Comparison of ENCODE assay signal across 8 mouse cellular contexts in genomic region chr2:91957096-91957495, GRCm38 (mm10). TPM values are rescaled to one million over a fixed set of nuclear protein-coding genes. Genes with fewer than 3 reads are reported as not detected.
A peak's percentile ranks its signal among the peaks of the same experiment; 100 is the strongest.
DNase-seq lines count a peak whose midpoint lies in the region; ATAC-seq and TF ChIP-seq lines count a peak whose summit lies in the region.

No protein-coding gene starts in this region.

- H3K4me1 ChIP-seq in kidney, adult 2 months (ENCODE audit: control insufficient read depth, insufficient read depth, low read length) = peaks cover 19% of the 10 kb centered on the region
- peaks cover 59% of the 10 kb centered on the region for H3K4me1 ChIP-seq in embryonic facial prominence, embryonic 10.5 days
- peaks cover 29% of the 10 kb centered on the region for H3K4me1 ChIP-seq in hindbrain, postnatal 0 days (ENCODE audit: insufficient read depth, low read length)
- peaks cover 53% of the 10 kb centered on the region for H3K4me1 ChIP-seq in limb, embryonic 13.5 days

- WGBS in kidney, adult 2 months = 12% methylated on average over 4 of the region's 4 CpGs
- 76% methylated on average over 4 of the region's 4 CpGs for WGBS in embryonic facial prominence, embryonic 10.5 days
- WGBS in hindbrain, postnatal 0 days = 19% methylated on average over 4 of the region's 4 CpGs
- WGBS in limb, embryonic 13.5 days = 29% methylated on average over 4 of the region's 4 CpGs

- peak; percentile 60 for DNase-seq in kidney, postnatal 10 days
- DNase-seq in kidney, adult 2 months = no peak
- DNase-seq in embryonic facial prominence, embryonic 10.5 days (ENCODE audit: low spot score) = no peak
- DNase-seq in hindbrain, postnatal 0 days (ENCODE audit: low spot score) = peak; percentile 47
- DNase-seq in naive thymus-derived CD4-positive, alpha-beta T cell, adult 2 months (ENCODE audit: low read depth) = peak; percentile 83
- no peak for DNase-seq in gastrocnemius, adult 18-20 months (ENCODE audit: low spot score)

- no peak overlapping the region for H3K9ac ChIP-seq in hindbrain, postnatal 0 days (replicated peaks; ENCODE audit: low read length)
- no peak overlapping the region for H3K9ac ChIP-seq in limb, embryonic 13.5 days

- no peak overlapping the region for H3K4me2 ChIP-seq in hindbrain, postnatal 0 days (ENCODE audit: low read depth, low read length)
- 0 out of 2 replicates have a peak overlapping the region, but pooled peaks have one; percentile 20 for H3K4me2 ChIP-seq in limb, embryonic 13.5 days (replicated peaks)

- no peaks in the 10 kb centered on the region for H3K9me3 ChIP-seq in embryonic facial prominence, embryonic 10.5 days
- no peaks in the 10 kb centered on the region for H3K9me3 ChIP-seq in hindbrain, postnatal 0 days (ENCODE audit: low read length)
- H3K9me3 ChIP-seq in limb, embryonic 13.5 days = no peaks in the 10 kb centered on the region

- no peak overlapping the region for H3K4me3 ChIP-seq in kidney, adult 2 months (ENCODE audit: insufficient read depth, low read depth, low read length)
- H3K4me3 ChIP-seq in embryonic facial prominence, embryonic 10.5 days = no peak overlapping the region
- H3K4me3 ChIP-seq in hindbrain, postnatal 0 days (ENCODE audit: low read length) = no peak overlapping the region
- H3K4me3 ChIP-seq in limb, embryonic 13.5 days = no peak overlapping the region

- TF ChIP-seq CTCF in kidney, adult 2 months (conservative IDR thresholded peaks at IDR 0.05; ENCODE audit: insufficient read depth, insufficient read length, low read depth, low read length) = no peak
- no peak for TF ChIP-seq CTCF in hindbrain, postnatal 0 days (IDR thresholded peaks at IDR 0.05; ENCODE audit: low read depth)

- H3K36me3 ChIP-seq in kidney, adult 2 months (ENCODE audit: control insufficient read depth, insufficient read depth, low read length) = no peaks in the 10 kb centered on the region
- peaks cover 29% of the 10 kb centered on the region for H3K36me3 ChIP-seq in embryonic facial prominence, embryonic 10.5 days (replicated peaks)
- H3K36me3 ChIP-seq in hindbrain, postnatal 0 days (ENCODE audit: insufficient read depth, low read length) = no peaks in the 10 kb centered on the region
- H3K36me3 ChIP-seq in limb, embryonic 13.5 days = 0 out of 2 replicates have a peak, but pooled peaks cover 6% of the 10 kb centered on the region

- peak; percentile 55; the same call in 1 of the 2 replicates for ATAC-seq in hindbrain, postnatal 0 days
- peak; percentile 54; the same call in 1 of the 2 replicates for ATAC-seq in limb, embryonic 13.5 days (ENCODE audit: low FRiP score, low read depth)
- no peak for ATAC-seq in erythroblast, adult 5-6 weeks (replicated peaks; ENCODE audit: low FRiP score, poor library complexity, severe bottlenecking)

- no peaks in the 10 kb centered on the region for H3K27me3 ChIP-seq in kidney, adult 2 months (replicated peaks; ENCODE audit: control insufficient read depth, insufficient read depth, low read length)
- H3K27me3 ChIP-seq in embryonic facial prominence, embryonic 10.5 days (replicated peaks; ENCODE audit: low read depth, poor library complexity, severe bottlenecking) = no peaks in the 10 kb centered on the region
- no peaks in the 10 kb centered on the region for H3K27me3 ChIP-seq in hindbrain, postnatal 0 days (ENCODE audit: insufficient read depth, low read length)
- H3K27me3 ChIP-seq in limb, embryonic 13.5 days = no peaks in the 10 kb centered on the region

- H3K27ac ChIP-seq in kidney, adult 2 months (ENCODE audit: insufficient read depth, low read depth, low read length) = no peak overlapping the region
- peak overlapping the region; percentile 44 for H3K27ac ChIP-seq in embryonic facial prominence, embryonic 10.5 days (replicated peaks)
- H3K27ac ChIP-seq in hindbrain, postnatal 0 days = no peak overlapping the region
- H3K27ac ChIP-seq in limb, embryonic 13.5 days = no peak overlapping the region; the same call in 1 of the 2 replicates

- TF ChIP-seq POLR2A in kidney, adult 2 months (IDR thresholded peaks at IDR 0.05; ENCODE audit: low read depth, low read length) = no peak

RNA-seq across cellular contexts. Expression of gene Gm9821, which starts 11.6 kb away (rescaled TPM):
- polyA plus RNA-seq in kidney, adult 2 months (2012; rRNA removed) = not detected in 2 replicates
- 0.23 and 0.41 TPM in 2 replicates for polyA plus RNA-seq in embryonic facial prominence, embryonic 10.5 days (2016; fragmentation: Nextera tagmentation; extraction: Ambion mirVana)
- total RNA-seq in hindbrain, postnatal 0 days (2014; rRNA removed) = not detected in 2 replicates
- polyA plus RNA-seq in hindbrain, postnatal 0 days (2015; fragmentation: Nextera tagmentation; extraction: Ambion mirVana) = 0.08 TPM in 1 of 2 replicates, not detected in the other
- polyA plus RNA-seq in limb, embryonic 13.5 days (2015; fragmentation: Nextera tagmentation; extraction: Ambion mirVana) = 0.27 and 0.61 TPM in 2 replicates
- not detected for total RNA-seq in gastrocnemius, adult 18-20 months (2021)
- not detected in 2 replicates for total RNA-seq in erythroblast, adult 5-6 weeks (2015; ENCODE audit: low replicate concordance)
- 0.28 TPM in 1 of 2 replicates, not detected in the other for total RNA-seq in erythroblast, adult 5-6 weeks (2017; ENCODE audit: low replicate concordance)

RNA-seq across cellular contexts. Expression of gene Dgkz, which starts 18.6 kb away (rescaled TPM):
- polyA plus RNA-seq in kidney, adult 2 months (2012; rRNA removed) = 106 and 119 TPM in 2 replicates
- 42.1 and 45.0 TPM in 2 replicates for polyA plus RNA-seq in embryonic facial prominence, embryonic 10.5 days (2016; fragmentation: Nextera tagmentation; extraction: Ambion mirVana)
- total RNA-seq in hindbrain, postnatal 0 days (2014; rRNA removed) = 150 and 163 TPM in 2 replicates
- 40.7 and 41.2 TPM in 2 replicates for polyA plus RNA-seq in hindbrain, postnatal 0 days (2015; fragmentation: Nextera tagmentation; extraction: Ambion mirVana)
- 33.0 and 34.0 TPM in 2 replicates for polyA plus RNA-seq in limb, embryonic 13.5 days (2015; fragmentation: Nextera tagmentation; extraction: Ambion mirVana)
- 10 to 100 TPM; 29.0 to 32.7 TPM for total RNA-seq in gastrocnemius, adult 18-20 months (2021)
- 35.9 and 75.1 TPM in 2 replicates for total RNA-seq in erythroblast, adult 5-6 weeks (2015; ENCODE audit: low replicate concordance)
- total RNA-seq in erythroblast, adult 5-6 weeks (2017; ENCODE audit: low replicate concordance) = 13.7 and 19.5 TPM in 2 replicates

RNA-seq across cellular contexts. Expression of gene Mdk, which starts 25.0 kb away (rescaled TPM):
- polyA plus RNA-seq in kidney, adult 2 months (2012; rRNA removed) = 76.0 and 80.1 TPM in 2 replicates
- polyA plus RNA-seq in embryonic facial prominence, embryonic 10.5 days (2016; fragmentation: Nextera tagmentation; extraction: Ambion mirVana) = 2,212 and 2,218 TPM in 2 replicates
- 54.9 and 78.4 TPM in 2 replicates for total RNA-seq in hindbrain, postnatal 0 days (2014; rRNA removed)
- 167 and 171 TPM in 2 replicates for polyA plus RNA-seq in hindbrain, postnatal 0 days (2015; fragmentation: Nextera tagmentation; extraction: Ambion mirVana)
- polyA plus RNA-seq in limb, embryonic 13.5 days (2015; fragmentation: Nextera tagmentation; extraction: Ambion mirVana) = 1,939 and 1,982 TPM in 2 replicates
- 1 to 10 TPM in 1 of 2 experiments, under 1 TPM in 1; 0.82 to 1.7 TPM for total RNA-seq in gastrocnemius, adult 18-20 months (2021)
- total RNA-seq in erythroblast, adult 5-6 weeks (2015; ENCODE audit: low replicate concordance) = 1.9 TPM in 1 of 2 replicates, not detected in the other
- total RNA-seq in erythroblast, adult 5-6 weeks (2017; ENCODE audit: low replicate concordance) = 0.77 TPM in 1 of 2 replicates, not detected in the other

RNA-seq across cellular contexts. Expression of gene Chrm4, which starts 30.0 kb away (rescaled TPM):
- 0.11 TPM in 1 of 2 replicates, not detected in the other for polyA plus RNA-seq in kidney, adult 2 months (2012; rRNA removed)
- polyA plus RNA-seq in embryonic facial prominence, embryonic 10.5 days (2016; fragmentation: Nextera tagmentation; extraction: Ambion mirVana) = 0.74 and 1.4 TPM in 2 replicates
- 3.3 and 4.4 TPM in 2 replicates for total RNA-seq in hindbrain, postnatal 0 days (2014; rRNA removed)
- 0.75 and 0.93 TPM in 2 replicates for polyA plus RNA-seq in hindbrain, postnatal 0 days (2015; fragmentation: Nextera tagmentation; extraction: Ambion mirVana)
- 0.38 and 0.78 TPM in 2 replicates for polyA plus RNA-seq in limb, embryonic 13.5 days (2015; fragmentation: Nextera tagmentation; extraction: Ambion mirVana)
- total RNA-seq in gastrocnemius, adult 18-20 months (2021) = not detected
- total RNA-seq in erythroblast, adult 5-6 weeks (2015; ENCODE audit: low replicate concordance) = not detected in 2 replicates
- not detected in 2 replicates for total RNA-seq in erythroblast, adult 5-6 weeks (2017; ENCODE audit: low replicate concordance)

Comparison
In these comparisons a context has a peak if more than half of its experiments do, and no peak if none do; other contexts are left out.
1. DNase-seq: peak in kidney, postnatal 10 days (single experiment), hindbrain, postnatal 0 days (single experiment) and naive thymus-derived CD4-positive, alpha-beta T cell, adult 2 months (single experiment); none in kidney, adult 2 months (single experiment), embryonic facial prominence, embryonic 10.5 days (single experiment) and gastrocnemius, adult 18-20 months (single experiment).
2. RNA of gene Mdk, which starts 25.0 kb away (polyA plus RNA-seq): 2,212 to 2,218 TPM in embryonic facial prominence, embryonic 10.5 days and 1,939 to 1,982 TPM in limb, embryonic 13.5 days; 167 to 171 TPM in hindbrain, postnatal 0 days and 76.0 to 80.1 TPM in kidney, adult 2 months; every median in the first group is over 10 times any median in the second.